Mouse (Mus musculus) midbrain, embryonic 16.5 days (tissue): ENCODE data around the gene Pgp. TPM values are rescaled to one million over a fixed set of nuclear protein-coding genes. Genes with fewer than 3 reads are reported as not detected.

Experiments
- ATAC-seq: fragments of 200-750 bp; cut with Nextera tagmentation; 2 replicates; pipeline ENCODE4 v1.8.0; 2017; ENCODE audit warnings: moderate TSS enrichment
- H3K27ac ChIP-seq: fragments of 300-500 bp; sonication (generic); 2 replicates; pipeline ENCODE4 v1.5.1; 2014; ENCODE audit warnings: mild to moderate bottlenecking, low read length, mixed read lengths
- H3K27me3 ChIP-seq: fragments of 300-500 bp; sonication (generic); 2 replicates; pipeline ENCODE4 v1.6.1; 2014; ENCODE audit warnings: low read depth, low read length, mixed read lengths; ENCODE audit not compliant: control insufficient read depth, insufficient read depth
- H3K36me3 ChIP-seq: fragments of 300-500 bp; sonication (generic); 2 replicates; pipeline ENCODE4 v1.6.1; 2014; ENCODE audit warnings: mild to moderate bottlenecking, low read length, moderate library complexity, mixed read lengths; ENCODE audit not compliant: control insufficient read depth, insufficient read depth
- H3K4me1 ChIP-seq: fragments of 300-500 bp; sonication (generic); 2 replicates; pipeline ENCODE4 v1.6.1; 2014; ENCODE audit warnings: mild to moderate bottlenecking, low read length, mixed read lengths; ENCODE audit not compliant: control insufficient read depth, insufficient read depth
- H3K4me2 ChIP-seq: fragments of 300-500 bp; sonication (generic); 2 replicates; pipeline ENCODE4 v1.6.1; 2014; ENCODE audit warnings: mild to moderate bottlenecking, low read length, mixed read lengths
- H3K4me3 ChIP-seq: fragments of 300-500 bp; sonication (generic); 2 replicates; pipeline ENCODE4 v1.5.1; 2014; ENCODE audit warnings: low read depth, mild to moderate bottlenecking, low read length, moderate library complexity, mixed read lengths
- H3K9ac ChIP-seq: fragments of 300-500 bp; sonication (generic); 2 replicates; pipeline ENCODE4 v1.6.1; 2014; ENCODE audit warnings: low read depth, low read length, mixed read lengths
- H3K9me3 ChIP-seq: fragments of 300-500 bp; sonication (generic); replicated peaks from 2 replicates; pipeline ENCODE4 v1.6.1; 2014; ENCODE audit warnings: mild to moderate bottlenecking, low read length, mixed read lengths; ENCODE audit not compliant: control insufficient read depth, poor library complexity, severe bottlenecking
- WGBS: fragments of 180-500 bp; shearing (Covaris S2); extraction: QIAGEN DNeasy Blood & Tissue Kit; methylation state at CpG from one replicate; pipeline ENCODE4 v1.1.7; 2014; 5-methylcytosine and 5-hydroxymethylcytosine counted together
- polyA plus RNA-seq: library from polyadenylated mRNA; unstranded; fragments of >200 nt; fragmentation: Nextera tagmentation; extraction: Ambion mirVana; gene quantifications from 2 replicates; pipeline ENCODE4 v1.2.1, GENCODE M21; 2015

Pgp gene
- polyA plus RNA-seq, 1 experiment from 2014 or later: 70.2 TPM

DNA sequence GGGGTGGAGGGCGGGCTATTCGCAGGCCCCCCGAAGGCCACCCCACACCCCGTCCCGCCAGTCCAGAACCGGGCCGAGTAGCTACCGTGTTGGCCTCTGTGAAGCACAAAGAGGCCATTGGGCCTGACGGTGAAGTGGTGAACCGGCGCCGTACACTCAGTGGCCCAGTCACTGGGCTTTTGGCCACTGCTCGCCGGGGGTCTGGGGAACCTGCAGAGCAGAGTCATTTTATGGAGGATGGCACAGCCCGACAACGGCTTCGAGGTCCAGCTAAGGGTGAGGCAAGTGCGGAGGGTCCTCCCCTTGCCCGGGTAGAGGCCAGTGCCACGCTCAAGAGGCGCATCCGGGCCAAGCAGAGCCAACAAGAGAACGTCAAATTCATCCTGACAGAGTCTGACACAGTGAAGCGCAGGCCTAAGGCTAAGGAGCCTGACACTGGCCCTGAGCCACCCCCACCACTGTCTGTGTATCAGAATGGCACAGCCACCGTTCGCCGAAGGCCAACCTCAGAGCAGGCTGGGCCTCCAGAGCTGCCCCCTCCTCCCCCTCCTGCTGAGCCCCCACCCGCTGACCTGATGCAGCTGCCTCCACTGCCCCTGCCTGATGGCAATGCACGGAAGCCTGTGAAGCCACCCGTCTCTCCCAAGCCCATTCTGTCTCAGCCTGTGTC lies 35.2 kb downstream of the Pgp start:
- Histone ChIP-seq H3K27me3 (no peaks in the 10 kb centered on the region), H3K4me3 (no peak overlapping the region), H3K9ac (0 out of 2 replicates have a peak overlapping the region, but pooled peaks have one; percentile 6), H3K9me3 (no peaks in the 10 kb centered on the region), H3K4me1 (no peaks in the 10 kb centered on the region; the same call in 1 of the 2 replicates), H3K4me2 (no peak overlapping the region), H3K36me3 (peaks cover 68% of the 10 kb centered on the region), H3K27ac (no peak overlapping the region)
- WGBS: 88% methylated on average over 30 of the region's 30 CpGs
- ATAC-seq: no peak

GRCm38 (mm10) chr17:24506332-24507070 lies 36.3 kb downstream of the Pgp start:
- Histone ChIP-seq H3K4me3 (no peak overlapping the region), H3K27me3 (no peaks in the 10 kb centered on the region), H3K4me1 (no peaks in the 10 kb centered on the region; the same call in 1 of the 2 replicates), H3K36me3 (peaks cover 71% of the 10 kb centered on the region), H3K9ac (0 out of 2 replicates have a peak overlapping the region, but pooled peaks have one; percentile 25), H3K9me3 (no peaks in the 10 kb centered on the region), H3K27ac (peak overlapping the region; percentile 38), H3K4me2 (no peak overlapping the region)
- ATAC-seq: peak; percentile 16
- WGBS: 24% methylated on average over 35 of the region's 36 CpGs

- no peak overlapping the region for H3K9ac ChIP-seq
- WGBS: 50% methylated on average over 19 of the region's 19 CpGs
- no peaks in the 10 kb centered on the region for H3K9me3 ChIP-seq
- no peak overlapping the region for H3K4me2 ChIP-seq
- no peak overlapping the region for H3K27ac ChIP-seq
- H3K27me3 ChIP-seq: no peaks in the 10 kb centered on the region
- peaks cover 70% of the 10 kb centered on the region for H3K36me3 ChIP-seq
- H3K4me1 ChIP-seq: no peaks in the 10 kb centered on the region; the same call in 1 of the 2 replicates
- no peak overlapping the region for H3K4me3 ChIP-seq
- ATAC-seq: no peak
Observed at GRCm38 (mm10) chr17:24507129-24507664, 37.0 kb downstream of the Pgp start.

- 83% methylated on average over 12 of the region's 12 CpGs for WGBS
- Histone ChIP-seq H3K36me3 (peaks cover 66% of the 10 kb centered on the region), H3K4me1 (no peaks in the 10 kb centered on the region; the same call in 1 of the 2 replicates), H3K9me3 (no peaks in the 10 kb centered on the region), H3K4me3 (no peak overlapping the region), H3K27ac (no peak overlapping the region), H3K9ac (no peak overlapping the region), H3K27me3 (no peaks in the 10 kb centered on the region), H3K4me2 (no peak overlapping the region)
- ATAC-seq: no peak
Observed at GRCm38 (mm10) chr17:24507806-24508460, 37.7 kb downstream of the Pgp start.

DNA sequence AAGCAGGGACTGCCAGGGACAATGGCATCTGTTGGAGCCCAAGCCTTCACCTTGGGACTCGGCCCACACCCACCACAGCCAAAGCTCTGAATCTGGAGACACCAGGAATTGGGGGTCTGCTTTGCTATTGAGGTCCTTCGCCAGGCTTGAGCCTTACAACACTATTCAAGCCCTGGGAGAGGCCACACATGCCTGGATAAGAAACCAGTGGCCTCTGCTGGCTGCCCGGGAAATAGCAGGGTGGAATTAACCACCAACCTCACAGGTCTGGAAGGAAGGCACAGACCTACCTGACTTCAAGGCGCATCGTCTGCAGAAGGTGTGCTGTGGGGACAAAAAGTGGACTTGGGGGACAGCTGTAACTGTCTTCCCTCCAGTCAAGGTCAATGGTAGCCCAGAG lies 43.4 kb downstream of the Pgp start:
- no peak overlapping the region for H3K27ac ChIP-seq
- H3K36me3 ChIP-seq: peaks cover 49% of the 10 kb centered on the region
- no peak overlapping the region for H3K4me3 ChIP-seq
- H3K4me2 ChIP-seq: no peak overlapping the region
- peak; percentile 58; the same call in 1 of the 2 replicates for ATAC-seq
- no peaks in the 10 kb centered on the region for H3K9me3 ChIP-seq
- no peaks in the 10 kb centered on the region for H3K4me1 ChIP-seq
- no peak overlapping the region for H3K9ac ChIP-seq
- 51% methylated on average over 5 of the region's 5 CpGs for WGBS
- H3K27me3 ChIP-seq: no peaks in the 10 kb centered on the region

DNA sequence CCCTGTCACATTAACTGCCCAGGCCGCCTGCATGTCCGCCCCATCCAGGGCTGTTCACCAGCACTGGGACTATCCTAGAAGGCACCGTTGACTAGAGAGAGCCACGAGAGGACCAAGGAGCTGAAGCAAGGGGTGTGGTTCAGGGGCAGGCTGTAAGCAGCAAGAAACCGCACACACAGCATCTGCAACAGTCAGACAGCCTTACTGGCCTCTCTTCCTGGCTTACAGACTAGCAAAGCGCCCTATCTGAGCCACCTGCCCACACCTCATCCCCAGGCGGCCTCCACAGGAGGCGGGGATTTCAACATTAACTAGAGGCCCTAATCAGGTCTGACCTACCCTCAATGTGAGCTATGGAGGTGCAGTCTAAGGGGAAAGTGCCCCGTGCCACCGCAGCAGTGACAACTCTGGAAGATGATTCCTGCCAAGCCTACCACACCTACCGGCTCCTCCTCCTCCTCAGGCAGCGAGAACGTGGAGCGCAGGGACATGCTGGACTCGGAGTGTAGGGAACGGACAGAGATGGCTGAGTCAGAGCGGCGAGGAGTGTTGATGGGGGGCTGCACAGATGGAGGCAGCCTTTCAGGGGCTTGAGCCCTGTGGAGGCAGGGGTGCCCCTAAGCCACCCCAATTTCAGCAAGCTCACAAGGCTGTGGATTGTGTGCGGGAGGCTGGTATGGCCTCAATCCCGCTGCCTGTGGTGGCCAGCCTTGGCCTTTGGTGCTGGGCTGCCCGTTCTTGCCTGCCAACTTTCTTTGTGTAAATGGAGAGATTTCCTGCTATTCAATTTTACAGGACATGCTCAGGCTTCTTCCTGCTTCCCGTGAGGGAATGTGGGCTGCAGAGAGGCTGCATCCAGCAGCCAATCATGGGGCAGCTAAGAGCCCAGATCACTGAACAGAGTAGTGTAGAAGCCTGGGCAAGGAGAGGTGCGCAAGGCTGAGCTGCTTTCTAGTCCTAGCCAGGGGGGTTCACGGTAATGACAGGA lies 44.4 kb downstream of the Pgp start:
- no peak for ATAC-seq

DNA sequence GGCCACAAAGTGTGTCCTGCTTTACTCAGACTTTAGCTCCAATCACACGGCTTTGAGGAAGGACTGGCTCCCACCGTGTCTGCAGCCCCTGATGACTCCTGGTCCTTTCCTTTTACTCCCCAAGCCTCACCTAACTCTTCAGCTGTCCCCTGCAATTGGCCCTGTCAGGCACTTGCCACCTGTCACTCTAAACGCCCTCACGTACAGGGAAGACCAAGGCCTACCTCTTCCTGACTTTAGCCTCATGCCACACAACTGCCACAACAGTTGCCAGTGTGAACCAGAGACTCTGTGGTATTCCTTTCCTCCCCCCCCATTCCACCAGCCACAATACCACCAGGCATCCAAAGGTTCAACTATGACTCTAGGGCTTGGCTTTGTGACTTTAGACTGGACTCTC lies 50.3 kb downstream of the Pgp start:
- Histone ChIP-seq H3K27ac (no peak overlapping the region), H3K27me3 (no peaks in the 10 kb centered on the region), H3K4me1 (no peaks in the 10 kb centered on the region), H3K36me3 (peaks cover 21% of the 10 kb centered on the region), H3K4me3 (no peak overlapping the region), H3K4me2 (no peak overlapping the region), H3K9me3 (no peaks in the 10 kb centered on the region), H3K9ac (no peak overlapping the region)
- 95% methylated on average over 4 of the region's 4 CpGs for WGBS
- no peak for ATAC-seq

More for the DNA sequence above, 44.4 kb downstream of the Pgp start:
- Histone ChIP-seq H3K4me1 (no peaks in the 10 kb centered on the region), H3K27me3 (no peaks in the 10 kb centered on the region), H3K4me2 (no peak overlapping the region), H3K9me3 (no peaks in the 10 kb centered on the region), H3K4me3 (no peak overlapping the region), H3K36me3 (peaks cover 43% of the 10 kb centered on the region), H3K9ac (no peak overlapping the region), H3K27ac (no peak overlapping the region; the same call in 1 of the 2 replicates)
- WGBS: 88% methylated on average over 24 of the region's 24 CpGs
